ENCODE assay signal across 17 mouse cellular contexts in genomic region chr15:31785022-31785421, GRCm38 (mm10).
A peak's percentile ranks its signal among the peaks of the same experiment; 100 is the strongest.
DNase-seq lines count a peak whose midpoint lies in the region; ATAC-seq and TF ChIP-seq lines count a peak whose summit lies in the region.
"Had no signal": no experiment of that assay in that cellular context is flagged by ENCODE, and none has a peak within 500 bp of the region (broad histone marks: within the 10 kb centered on the region; RNA-seq: fewer than 3 reads in every experiment).

No protein-coding gene starts in this region.

- no peak for ATAC-seq in Patski
- no peak for ATAC-seq in megakaryocyte-erythroid progenitor cell, adult 5-6 weeks (replicated peaks; ENCODE audit: low FRiP score, low TSS enrichment, poor library complexity, severe bottlenecking)

- no peak overlapping the region for H3K4me3 ChIP-seq in layer of hippocampus, adult 2 months
- H3K4me3 ChIP-seq: erythroblast, embryonic 14.5 days; lung, embryonic 15.5 days; midbrain, embryonic 12.5 days; neural tube, embryonic 12.5 days had no signal

- CTCF ChIA-PET in Patski (lab: Charles Lee): no interaction called here

- peak; percentile 70 for TF ChIP-seq CTCF in layer of hippocampus, adult 2 months (conservative IDR thresholded peaks at IDR 0.05)
- TF ChIP-seq CTCF in Patski (IDR thresholded peaks at IDR 0.05): peak; percentile 68

- POLR2A ChIA-PET in Patski (lab: Charles Lee): no interaction called here

- in situ Hi-C loops in Patski (cut with MboI; ENCODE audit: low pct_unique_long_range_greater_than_20kb): no loop called here

- H3K27ac ChIP-seq in layer of hippocampus, adult 2 months: no peak overlapping the region
- H3K27ac ChIP-seq: lung, embryonic 15.5 days; midbrain, embryonic 12.5 days; neural tube, embryonic 12.5 days had no signal

- H3K27me3 ChIP-seq in Patski: peaks cover 7% of the 10 kb centered on the region
- H3K27me3 ChIP-seq: lung, embryonic 15.5 days; midbrain, embryonic 12.5 days; neural tube, embryonic 12.5 days had no signal

- DNase-seq in layer of hippocampus, adult 2 months (ENCODE audit: low spot score in 2 of 2): no peak
- no peak for DNase-seq in layer of hippocampus, postnatal 25 days (ENCODE audit: extremely low spot score in 1 of 2, low spot score in 1 of 2)
- peak; percentile 38 for DNase-seq in 3T3-L1 (ENCODE audit: low read depth, low spot score)
- peak; percentile 26 for DNase-seq in A20 (ENCODE audit: low read depth, low spot score)
- no peak for DNase-seq in Patski (ENCODE audit: low read depth, low spot score)
- no peak for DNase-seq in right cerebral cortex, postnatal 10 days (ENCODE audit: low spot score in 2 of 2)
- no peak for DNase-seq in right cerebral cortex, adult 2 months (ENCODE audit: low spot score in 2 of 2)
- DNase-seq: adrenal gland, postnatal 10 days; cerebellum, adult 11 months; embryo, embryonic 11 days; heart, postnatal 4 days; kidney, adult 18-20 months had no signal

Comparison
In these comparisons a context has a peak if more than half of its experiments do, and no peak if none do; other contexts are left out.
1. DNase-seq: peak in 3T3-L1 (single experiment) and A20 (single experiment); none in layer of hippocampus, adult 2 months (0 of 2), layer of hippocampus, postnatal 25 days (0 of 2), Patski (single experiment), right cerebral cortex, postnatal 10 days (0 of 2) and right cerebral cortex, adult 2 months (0 of 2).